22 mouse cellular contexts compared by ENCODE assay signal in genomic region chr4:32347202-32347601, GRCm38 (mm10).
A peak's percentile ranks its signal among the peaks of the same experiment; 100 is the strongest.
DNase-seq lines count a peak whose midpoint lies in the region; ATAC-seq and TF ChIP-seq lines count a peak whose summit lies in the region.
"Had no signal": no experiment of that assay in that cellular context is flagged by ENCODE, and none has a peak within 500 bp of the region (broad histone marks: within the 10 kb centered on the region; RNA-seq: fewer than 3 reads in every experiment).

No protein-coding gene starts in this region.

- no peak overlapping the region for H3K4me3 ChIP-seq in forebrain, embryonic 15.5 days
- H3K4me3 ChIP-seq in forebrain, embryonic 12.5 days (replicated peaks) = no peak overlapping the region
- H3K4me3 ChIP-seq in neural tube, embryonic 15.5 days (replicated peaks) = no peak overlapping the region
- H3K4me3 ChIP-seq in gastrocnemius, adult 2 months = no peak overlapping the region
- H3K4me3 ChIP-seq: heart, embryonic 10.5 days; hindbrain, embryonic 15.5 days had no signal

- H3K36me3 ChIP-seq in forebrain, embryonic 15.5 days = no peaks in the 10 kb centered on the region
- no peaks in the 10 kb centered on the region for H3K36me3 ChIP-seq in forebrain, embryonic 12.5 days (replicated peaks)
- H3K36me3 ChIP-seq in neural tube, embryonic 15.5 days = no peaks in the 10 kb centered on the region
- H3K36me3 ChIP-seq: G1E; heart, embryonic 10.5 days; hindbrain, embryonic 15.5 days had no signal

- no peak for ATAC-seq in forebrain, embryonic 15.5 days (replicated peaks)
- ATAC-seq in forebrain, embryonic 12.5 days (ENCODE audit: low FRiP score) = no peak
- no peak for ATAC-seq in neural tube, embryonic 15.5 days (ENCODE audit: low FRiP score)
- ATAC-seq: CD4-positive, CD25-positive, alpha-beta regulatory T cell, adult 4 months; forebrain, embryonic 14.5 days; inflammation-experienced regulatory T-cells, adult 6 months; intestine, postnatal 0 days had no signal

- no peak for DNase-seq in neural tube, embryonic 10.5 days (ENCODE audit: extremely low spot score, low spot score)
- peak; percentile 55 for DNase-seq in induced T-regulatory cell, adult 2 months (ENCODE audit: low read depth)
- no peak for DNase-seq in gastrocnemius, adult 2 months
- DNase-seq in kidney, postnatal 36 days = no peak
- DNase-seq: adrenal gland, postnatal 10 days; B cell, adult 2 months; cerebellum, adult 11 months; cerebellum, adult 8-10 months; cerebellum, postnatal 14 days; gastrocnemius, postnatal 10 days; heart, postnatal 36 days; kidney, adult 8-10 months had no signal

- H3K27me3 ChIP-seq in forebrain, embryonic 15.5 days = no peaks in the 10 kb centered on the region
- no peaks in the 10 kb centered on the region for H3K27me3 ChIP-seq in forebrain, embryonic 12.5 days
- H3K27me3 ChIP-seq in neural tube, embryonic 15.5 days (replicated peaks) = no peaks in the 10 kb centered on the region
- H3K27me3 ChIP-seq: hindbrain, embryonic 15.5 days had no signal

- 78% methylated on average over 6 of the region's 6 CpGs for WGBS in forebrain, embryonic 15.5 days
- 86% methylated on average over 6 of the region's 6 CpGs for WGBS in forebrain, embryonic 12.5 days
- whole genome bisulfite sequencing in neural tube, embryonic 15.5 days = 53% methylated on average over 6 of the region's 6 CpGs

- no peak overlapping the region for H3K9ac ChIP-seq in forebrain, embryonic 15.5 days (replicated peaks)
- no peak overlapping the region for H3K9ac ChIP-seq in forebrain, embryonic 12.5 days
- no peak overlapping the region for H3K9ac ChIP-seq in neural tube, embryonic 15.5 days (replicated peaks)
- H3K9ac ChIP-seq: hindbrain, embryonic 15.5 days had no signal

- H3K27ac ChIP-seq in forebrain, embryonic 15.5 days (replicated peaks) = peak overlapping the region; percentile 37; the same call in 1 of the 2 replicates
- H3K27ac ChIP-seq in forebrain, embryonic 12.5 days = no peak overlapping the region
- H3K27ac ChIP-seq in neural tube, embryonic 15.5 days (replicated peaks) = 0 out of 2 replicates have a peak overlapping the region, but pooled peaks have one; percentile 33
- no peak overlapping the region for H3K27ac ChIP-seq in gastrocnemius, adult 2 months
- H3K27ac ChIP-seq: heart, embryonic 10.5 days; hindbrain, embryonic 15.5 days had no signal

- H3K4me2 ChIP-seq in forebrain, embryonic 15.5 days (replicated peaks) = no peak overlapping the region
- no peak overlapping the region for H3K4me2 ChIP-seq in forebrain, embryonic 12.5 days
- no peak overlapping the region for H3K4me2 ChIP-seq in neural tube, embryonic 15.5 days
- H3K4me2 ChIP-seq: hindbrain, embryonic 15.5 days had no signal

- intact Hi-C loops in gastrocnemius, adult 2 months (cut with DNase I) = no loop called here

- H3K9me3 ChIP-seq in forebrain, embryonic 15.5 days = no peaks in the 10 kb centered on the region
- no peaks in the 10 kb centered on the region for H3K9me3 ChIP-seq in forebrain, embryonic 12.5 days
- H3K9me3 ChIP-seq in neural tube, embryonic 15.5 days (replicated peaks) = no peaks in the 10 kb centered on the region
- H3K9me3 ChIP-seq: G1E; heart, embryonic 10.5 days; hindbrain, embryonic 15.5 days had no signal

- no peak for TF ChIP-seq CTCF in gastrocnemius, adult 2 months (IDR thresholded peaks at IDR 0.05)

- peaks cover 24% of the 10 kb centered on the region for H3K4me1 ChIP-seq in forebrain, embryonic 15.5 days
- H3K4me1 ChIP-seq in forebrain, embryonic 12.5 days = peaks cover 26% of the 10 kb centered on the region
- H3K4me1 ChIP-seq in neural tube, embryonic 15.5 days = peaks cover 35% of the 10 kb centered on the region

Comparison
In these comparisons a context has a peak if more than half of its experiments do, and no peak if none do; other contexts are left out.
1. H3K27ac ChIP-seq: peak in forebrain, embryonic 15.5 days (single experiment) and neural tube, embryonic 15.5 days (single experiment); none in forebrain, embryonic 12.5 days (single experiment) and gastrocnemius, adult 2 months (single experiment).